Mouse (Mus musculus) liver, adult 2 months (tissue): ENCODE measurements at regions not wholly inside any gene's neighbourhood (a gene's known extent, or its start where the extent isn't known, plus 50 kb on each side); places are given as distances from the start of the nearest gene placed in this dataset.

ENCODE experiments used
- CTCF ChIP-seq: fragments of 200-500 bp; IDR thresholded peaks from 2 replicates; pipeline ENCODE4 v1.5.1; 2011; ENCODE audit warnings: low read depth, low read length, control low read depth
- POLR2A ChIP-seq: fragments of 200-500 bp; IDR thresholded peaks from 2 replicates; pipeline ENCODE4 v1.6.1; 2011; ENCODE audit warnings: low read length, control low read depth; ENCODE audit not compliant: insufficient read depth; ENCODE audit errors: extremely low read depth

DNA sequence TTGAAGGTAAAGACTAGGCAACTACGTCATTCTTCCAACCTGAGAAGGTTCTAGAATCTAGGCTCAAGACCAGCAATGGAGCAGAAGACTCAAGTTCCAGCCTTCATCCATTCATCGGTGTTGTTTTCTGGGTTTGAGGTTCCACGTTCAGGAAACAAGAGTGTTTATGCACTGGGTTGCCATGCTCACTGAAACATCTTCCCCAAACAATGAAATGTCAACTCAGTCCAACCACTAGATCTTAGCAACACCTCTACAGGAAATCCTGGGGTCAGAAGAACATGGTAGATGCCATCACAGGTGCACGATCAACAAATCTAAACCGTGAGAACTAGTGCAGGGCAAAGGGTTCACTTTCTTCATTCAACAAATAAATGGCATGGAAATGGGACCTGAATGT is 304.8 kb upstream of the Klf3 start:
- TF ChIP-seq CTCF (no peak), POLR2A (no peak)
